Mouse (Mus musculus): Measurements from ENCODE around the gene 2410004B18Rik. TPM values are rescaled to one million over a fixed set of nuclear protein-coding genes. Genes with fewer than 3 reads are reported as not detected.

2410004B18Rik gene
- polyA plus RNA-seq, 1 experiment from 2014 or later = 20.6 TPM

- Histone ChIP-seq H3K27me3 (peaks cover 24% of the 10 kb centered on the region), H3K4me2 (no peak overlapping the region), H3K27ac (no peak overlapping the region), H3K9ac (no peak overlapping the region), H3K9me3 (replicated peaks) (no peaks in the 10 kb centered on the region), H3K4me1 (replicated peaks) (peaks cover 30% of the 10 kb centered on the region), H3K4me3 (replicated peaks) (no peak overlapping the region), H3K36me3 (no peaks in the 10 kb centered on the region)
- ATAC-seq (ENCODE audit: low read depth) (no peak), DNase-seq (no peak)
- WGBS (ENCODE audit: insufficient replicate concordance) = 74% methylated on average over 10 of the region's 10 CpGs
Observed at GRCm38 (mm10) chr3:145991976-145992730, 54.3 kb downstream of the 2410004B18Rik start.

DNA sequence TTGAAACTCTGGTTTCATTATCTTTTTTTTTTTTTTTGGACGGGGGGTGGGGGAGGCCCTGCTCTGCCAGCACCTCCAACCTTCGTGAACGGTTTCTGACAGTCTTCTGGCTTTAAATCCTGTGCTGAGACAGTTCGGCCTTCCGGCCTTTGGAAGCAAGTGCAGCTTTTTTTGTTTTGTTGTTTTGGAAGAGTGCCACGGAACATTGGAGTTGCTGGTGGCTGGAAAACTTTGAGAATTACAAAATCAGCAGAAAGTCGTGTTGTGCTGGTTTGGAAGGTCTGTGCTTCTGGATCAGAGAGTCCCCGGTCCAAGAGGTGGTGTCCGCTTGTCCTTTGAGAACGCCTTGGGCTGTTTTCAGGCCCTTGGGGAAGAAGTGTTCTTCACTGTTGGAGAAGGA is 55.0 kb downstream of the 2410004B18Rik start:
- no peaks in the 10 kb centered on the region for H3K36me3 ChIP-seq
- 75% methylated on average over 10 of the region's 10 CpGs for WGBS (ENCODE audit: insufficient replicate concordance)
- DNase-seq = no peak
- H3K4me1 ChIP-seq (replicated peaks) = peaks cover 26% of the 10 kb centered on the region
- no peak overlapping the region for H3K4me2 ChIP-seq
- no peak overlapping the region for H3K27ac ChIP-seq
- no peak overlapping the region for H3K4me3 ChIP-seq (replicated peaks)
- H3K27me3 ChIP-seq = peaks cover 17% of the 10 kb centered on the region
- H3K9ac ChIP-seq = no peak overlapping the region
- no peak for ATAC-seq (ENCODE audit: low read depth)
- H3K9me3 ChIP-seq (replicated peaks) = no peaks in the 10 kb centered on the region

DNA sequence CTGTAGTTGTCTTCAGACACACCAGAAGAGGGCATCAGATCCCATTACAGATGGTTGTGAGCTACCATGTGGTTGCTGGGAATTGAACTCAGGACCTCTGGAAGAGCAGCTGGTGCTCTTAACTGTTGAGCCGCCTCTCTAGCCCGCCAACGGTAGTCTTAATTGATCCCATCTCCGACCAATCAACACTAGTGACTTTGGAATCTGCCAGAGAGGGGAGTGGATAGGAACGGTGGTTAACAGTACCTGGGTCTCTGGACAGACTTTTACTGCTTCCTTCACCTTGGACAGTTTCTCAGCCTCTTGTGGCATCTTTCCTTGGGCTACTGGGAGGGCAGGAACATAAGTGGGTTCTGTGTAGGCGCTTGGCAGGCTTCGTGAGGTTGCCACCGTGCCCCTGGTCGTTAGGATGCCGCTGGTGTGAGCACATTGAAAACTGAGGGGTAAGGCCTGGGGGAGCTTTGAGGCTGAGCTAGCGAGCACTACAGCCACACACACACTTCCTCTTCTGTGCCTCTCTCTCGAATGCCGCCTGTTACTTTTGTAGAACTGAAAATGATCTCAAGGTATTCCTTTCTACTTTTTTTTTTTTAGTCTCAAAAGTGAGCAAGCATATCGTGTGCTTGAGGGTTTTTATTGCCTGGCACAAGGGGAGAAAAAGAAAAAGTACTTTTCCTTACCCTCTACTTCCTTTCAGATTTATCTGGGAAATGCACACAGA is 55.8 kb downstream of the 2410004B18Rik start:
- H3K36me3 ChIP-seq = 0 out of 2 replicates have a peak, but pooled peaks cover 3% of the 10 kb centered on the region
- peaks cover 9% of the 10 kb centered on the region for H3K27me3 ChIP-seq
- H3K9ac ChIP-seq = no peak overlapping the region
- H3K27ac ChIP-seq = no peak overlapping the region
- H3K4me1 ChIP-seq (replicated peaks) = peaks cover 20% of the 10 kb centered on the region
- WGBS (ENCODE audit: insufficient replicate concordance) = 52% methylated on average over 14 of the region's 14 CpGs
- H3K4me3 ChIP-seq (replicated peaks) = no peak overlapping the region
- H3K4me2 ChIP-seq = no peak overlapping the region
- ATAC-seq (ENCODE audit: low read depth) (no peak), DNase-seq (no peak)
- H3K9me3 ChIP-seq (replicated peaks) = no peaks in the 10 kb centered on the region

Other genes starting within 250 kb of the 2410004B18Rik start
- 37.6 and 39.3 TPM in 2 replicates for gene Ddah1, start 179.3 kb upstream of the 2410004B18Rik start, polyA plus RNA-seq (2015; fragmentation: Nextera tagmentation; extraction: Ambion mirVana)
- 21.4 and 24.8 TPM in 2 replicates for gene Bcl10, start 15.2 kb upstream of the 2410004B18Rik start, polyA plus RNA-seq (2015; fragmentation: Nextera tagmentation; extraction: Ambion mirVana)
- 0.35 and 0.63 TPM in 2 replicates for gene Syde2, start 49.9 kb downstream of the 2410004B18Rik start, polyA plus RNA-seq (2015; fragmentation: Nextera tagmentation; extraction: Ambion mirVana)
- gene Wdr63, start 170.1 kb downstream of the 2410004B18Rik start, polyA plus RNA-seq (2015; fragmentation: Nextera tagmentation; extraction: Ambion mirVana) = 0.15 and 0.35 TPM in 2 replicates
- gene Mcoln3, start 179.4 kb downstream of the 2410004B18Rik start, polyA plus RNA-seq (2015; fragmentation: Nextera tagmentation; extraction: Ambion mirVana) = 0.13 and 0.19 TPM in 2 replicates
- gene Mcoln2, start 211.8 kb downstream of the 2410004B18Rik start, polyA plus RNA-seq (2015; fragmentation: Nextera tagmentation; extraction: Ambion mirVana) = 6.7 and 7.5 TPM in 2 replicates

Data from liver, embryonic 13.5 days (tissue).